Mouse (Mus musculus) intestine, embryonic 16.5 days (tissue): ENCODE data around the gene Gm28048. TPM values are rescaled to one million over a fixed set of nuclear protein-coding genes. Genes with fewer than 3 reads are reported as not detected.

ENCODE experiments used
- ATAC-seq: fragments of 200-750 bp; cut with Nextera tagmentation; 2 replicates; pipeline ENCODE4 v1.8.0; 2017; ENCODE audit warnings: moderate TSS enrichment, moderate library complexity
- H3K27ac ChIP-seq: fragments of 300-500 bp; sonication (generic); 2 replicates; pipeline ENCODE4 v1.5.1; 2014; ENCODE audit warnings: mild to moderate bottlenecking, low read length
- H3K27me3 ChIP-seq: fragments of 300-500 bp; sonication (generic); replicated peaks from 2 replicates; pipeline ENCODE4 v1.6.1; 2014; ENCODE audit warnings: low read length, control low read depth, mixed read lengths; ENCODE audit not compliant: control insufficient read depth, insufficient read depth
- H3K36me3 ChIP-seq: fragments of 300-500 bp; sonication (generic); 2 replicates; pipeline ENCODE4 v1.6.1; 2014; ENCODE audit warnings: low read length, control low read depth; ENCODE audit not compliant: control insufficient read depth, insufficient read depth
- H3K4me1 ChIP-seq: fragments of 300-500 bp; sonication (generic); 2 replicates; pipeline ENCODE4 v1.6.1; 2014; ENCODE audit warnings: low read length, control low read depth, mixed read lengths; ENCODE audit not compliant: control insufficient read depth, insufficient read depth
- H3K4me2 ChIP-seq: fragments of 300-500 bp; sonication (generic); 2 replicates; pipeline ENCODE4 v1.6.1; 2014; ENCODE audit warnings: low read depth, low read length, control low read depth
- H3K4me3 ChIP-seq: fragments of 300-500 bp; sonication (generic); 2 replicates; pipeline ENCODE4 v1.5.1; 2014; ENCODE audit warnings: mild to moderate bottlenecking, low read length
- H3K9ac ChIP-seq: fragments of 300-500 bp; sonication (generic); 2 replicates; pipeline ENCODE4 v1.6.1; 2014; ENCODE audit warnings: low read depth, low read length
- H3K9me3 ChIP-seq: fragments of 300-500 bp; sonication (generic); 2 replicates; pipeline ENCODE4 v1.6.1; 2016; ENCODE audit warnings: low read length, control low read depth; ENCODE audit not compliant: control insufficient read depth
- WGBS: fragments of 180-500 bp; shearing (Covaris S2); extraction: QIAGEN DNeasy Blood & Tissue Kit; methylation state at CpG from one replicate; pipeline ENCODE4 v1.1.7; 2014; 5-methylcytosine and 5-hydroxymethylcytosine counted together
- polyA plus RNA-seq: library from polyadenylated mRNA; unstranded; fragments of >200 nt; fragmentation: Nextera tagmentation; extraction: Ambion mirVana; gene quantifications from 2 replicates; pipeline ENCODE4 v1.2.1, GENCODE M21; 2015

The Gm28048 gene
- 11.2 and 12.0 TPM in 2 replicates for polyA plus RNA-seq

GRCm38 (mm10) chr11:22981984-22982757 is at the start of gene Gm28048, which contains the start of gene Commd1:
Gm28048 (minus strand) TSS chr11:22982090.
Commd1 (minus strand) TSS chr11:22982382.
- Histone ChIP-seq H3K36me3 (no peaks in the 10 kb centered on the region), H3K27me3 (no peaks in the 10 kb centered on the region), H3K4me1 (peaks cover 6% of the 10 kb centered on the region), H3K27ac (peak within 1 kb of the TSS; percentile 99), H3K9ac (peak within 1 kb of the TSS; percentile 80), H3K4me2 (peak within 1 kb of the TSS; percentile 65), H3K4me3 (peak within 1 kb of the TSS; percentile 70), H3K9me3 (no peaks in the 10 kb centered on the region)
- 3% methylated on average over 42 of the region's 42 CpGs for WGBS
- peak; percentile 95 for ATAC-seq

- Histone ChIP-seq H3K27me3 (no peaks in the 10 kb centered on the region), H3K9me3 (no peaks in the 10 kb centered on the region), H3K4me1 (0 out of 2 replicates have a peak, but pooled peaks cover 2% of the 10 kb centered on the region), H3K36me3 (no peaks in the 10 kb centered on the region), H3K9ac (no peak overlapping the region), H3K4me3 (no peak overlapping the region), H3K27ac (no peak overlapping the region), H3K4me2 (no peak overlapping the region)
- peak; percentile 51 for ATAC-seq
- 70% methylated on average over 6 of the region's 6 CpGs for WGBS
Observed at GRCm38 (mm10) chr11:23029399-23029798, 47.5 kb upstream of the Gm28048 start.

GRCm38 (mm10) chr11:23028957-23029356 is 47.1 kb upstream of the Gm28048 start:
- ATAC-seq: peak; percentile 96
- Histone ChIP-seq H3K4me3 (no peak overlapping the region), H3K36me3 (no peaks in the 10 kb centered on the region), H3K9ac (no peak overlapping the region), H3K27ac (no peak overlapping the region), H3K4me1 (0 out of 2 replicates have a peak, but pooled peaks cover 2% of the 10 kb centered on the region), H3K9me3 (no peaks in the 10 kb centered on the region), H3K27me3 (no peaks in the 10 kb centered on the region), H3K4me2 (no peak overlapping the region)
- 30% methylated on average over 3 of the region's 3 CpGs for WGBS

- no peaks in the 10 kb centered on the region for H3K9me3 ChIP-seq
- H3K4me1 ChIP-seq: no peaks in the 10 kb centered on the region
- H3K4me3 ChIP-seq: no peak overlapping the region
- H3K9ac ChIP-seq: no peak overlapping the region
- no peak overlapping the region for H3K4me2 ChIP-seq
- 78% methylated on average over 3 of the region's 3 CpGs for WGBS
- no peak overlapping the region for H3K27ac ChIP-seq
- no peaks in the 10 kb centered on the region for H3K27me3 ChIP-seq
- ATAC-seq: no peak
- H3K36me3 ChIP-seq: no peaks in the 10 kb centered on the region
Observed at GRCm38 (mm10) chr11:23024169-23024568, 42.3 kb upstream of the Gm28048 start.

GRCm38 (mm10) chr11:23023155-23023554 is 41.3 kb upstream of the Gm28048 start:
- Histone ChIP-seq H3K4me2 (no peak overlapping the region), H3K27me3 (no peaks in the 10 kb centered on the region), H3K9me3 (no peaks in the 10 kb centered on the region), H3K27ac (no peak overlapping the region), H3K4me3 (no peak overlapping the region), H3K4me1 (no peaks in the 10 kb centered on the region), H3K36me3 (no peaks in the 10 kb centered on the region), H3K9ac (no peak overlapping the region)
- no peak for ATAC-seq
- 80% methylated on average over 2 of the region's 2 CpGs for WGBS

- H3K4me2 ChIP-seq: no peak overlapping the region
- H3K4me1 ChIP-seq: no peaks in the 10 kb centered on the region
- WGBS: 93% methylated on average over 14 of the region's 14 CpGs
- H3K27me3 ChIP-seq: no peaks in the 10 kb centered on the region
- no peaks in the 10 kb centered on the region for H3K36me3 ChIP-seq
- no peak overlapping the region for H3K27ac ChIP-seq
- H3K4me3 ChIP-seq: no peak overlapping the region
- H3K9me3 ChIP-seq: no peaks in the 10 kb centered on the region
- no peak overlapping the region for H3K9ac ChIP-seq
- no peak for ATAC-seq
Observed at GRCm38 (mm10) chr11:23020841-23021240, 39.0 kb upstream of the Gm28048 start.

GRCm38 (mm10) chr11:23020116-23020770 is 38.4 kb upstream of the Gm28048 start:
- 71% methylated on average over 24 of the region's 24 CpGs for WGBS
- ATAC-seq: no peak
- Histone ChIP-seq H3K4me1 (no peaks in the 10 kb centered on the region), H3K4me2 (no peak overlapping the region), H3K9me3 (no peaks in the 10 kb centered on the region), H3K27ac (no peak overlapping the region), H3K36me3 (no peaks in the 10 kb centered on the region), H3K9ac (no peak overlapping the region), H3K4me3 (no peak overlapping the region), H3K27me3 (no peaks in the 10 kb centered on the region)

- 90% methylated on average over 4 of the region's 4 CpGs for WGBS
- no peaks in the 10 kb centered on the region for H3K9me3 ChIP-seq
- H3K4me1 ChIP-seq: no peaks in the 10 kb centered on the region
- ATAC-seq: no peak
- H3K36me3 ChIP-seq: no peaks in the 10 kb centered on the region
- no peak overlapping the region for H3K4me3 ChIP-seq
- no peaks in the 10 kb centered on the region for H3K27me3 ChIP-seq
- no peak overlapping the region for H3K4me2 ChIP-seq
- H3K9ac ChIP-seq: no peak overlapping the region
- no peak overlapping the region for H3K27ac ChIP-seq
Observed at GRCm38 (mm10) chr11:23017943-23018342, 36.1 kb upstream of the Gm28048 start.

- ATAC-seq: no peak
- Histone ChIP-seq H3K4me3 (no peak overlapping the region), H3K4me1 (no peaks in the 10 kb centered on the region), H3K27me3 (no peaks in the 10 kb centered on the region), H3K27ac (no peak overlapping the region), H3K9ac (no peak overlapping the region), H3K4me2 (no peak overlapping the region), H3K36me3 (no peaks in the 10 kb centered on the region), H3K9me3 (no peaks in the 10 kb centered on the region)
- 67% methylated on average over 6 of the region's 6 CpGs for WGBS
Observed at GRCm38 (mm10) chr11:23014996-23015395, 33.1 kb upstream of the Gm28048 start.
